Mouse (Mus musculus) kidney, adult 2 months (tissue): ENCODE data around the gene Dnajb14. TPM values are rescaled to one million over a fixed set of nuclear protein-coding genes. Genes with fewer than 3 reads are reported as not detected.
A peak's percentile ranks its signal among the peaks of the same experiment; 100 is the strongest.
"Not testable (repeated sequence)": the region's sequence is repeated elsewhere in the genome, so short reads cannot be mapped to it uniquely, and the experiment has no call there.

Experiments
- DNase-seq: peaks from one replicate; pipeline ENCODE4 v3.0.0; 2021
- H3K27ac ChIP-seq: fragments of 200-500 bp; 2 replicates; pipeline ENCODE4 v1.5.1; 2012; ENCODE audit warnings: low read depth, low read length, control low read depth, inconsistent platforms; ENCODE audit not compliant: insufficient read depth
- H3K27me3 ChIP-seq: fragments of 200-500 bp; replicated peaks from 2 replicates; pipeline ENCODE4 v1.6.1; 2012; ENCODE audit warnings: mild to moderate bottlenecking, moderate library complexity, low read length, inconsistent platforms; ENCODE audit not compliant: control insufficient read depth, insufficient read depth
- H3K36me3 ChIP-seq: fragments of 200-500 bp; 2 replicates; pipeline ENCODE4 v1.6.1; 2012; ENCODE audit warnings: mild to moderate bottlenecking, moderate library complexity, low read length, inconsistent platforms; ENCODE audit not compliant: control insufficient read depth, insufficient read depth
- H3K4me1 ChIP-seq: fragments of 200-500 bp; 2 replicates; pipeline ENCODE4 v1.6.1; 2011; ENCODE audit warnings: low read length; ENCODE audit not compliant: control insufficient read depth, insufficient read depth
- H3K4me3 ChIP-seq: fragments of 200-500 bp; 2 replicates; pipeline ENCODE4 v1.5.1; 2011; ENCODE audit warnings: mild to moderate bottlenecking, low read depth, low read length, control low read depth; ENCODE audit not compliant: insufficient read depth
- CTCF ChIP-seq: fragments of 200-500 bp; conservative IDR thresholded peaks from 2 replicates; pipeline ENCODE4 v1.5.1; 2011; ENCODE audit warnings: low read depth, mild to moderate bottlenecking, control low read depth, low read length, moderate library complexity, mixed read lengths; ENCODE audit not compliant: insufficient read depth, insufficient read length
- POLR2A ChIP-seq: fragments of 200-500 bp; IDR thresholded peaks from one replicate; pipeline ENCODE4 v1.6.1; 2011; ENCODE audit warnings: low read depth, low read length, control low read depth
- WGBS: fragments of 180-500 bp; shearing (Covaris S2); methylation state at CpG from one replicate; pipeline ENCODE4 v1.1.7; 2018; 5-methylcytosine and 5-hydroxymethylcytosine counted together
- polyA plus RNA-seq: library from polyadenylated mRNA; depleted of rRNA; stranded (reverse); fragments of >200 nt; gene quantifications from 2 replicates; pipeline ENCODE4 v1.2.3, GENCODE M21; 2012

The Dnajb14 gene
- polyA plus RNA-seq, 1 experiment, result 6.2 TPM

DNA sequence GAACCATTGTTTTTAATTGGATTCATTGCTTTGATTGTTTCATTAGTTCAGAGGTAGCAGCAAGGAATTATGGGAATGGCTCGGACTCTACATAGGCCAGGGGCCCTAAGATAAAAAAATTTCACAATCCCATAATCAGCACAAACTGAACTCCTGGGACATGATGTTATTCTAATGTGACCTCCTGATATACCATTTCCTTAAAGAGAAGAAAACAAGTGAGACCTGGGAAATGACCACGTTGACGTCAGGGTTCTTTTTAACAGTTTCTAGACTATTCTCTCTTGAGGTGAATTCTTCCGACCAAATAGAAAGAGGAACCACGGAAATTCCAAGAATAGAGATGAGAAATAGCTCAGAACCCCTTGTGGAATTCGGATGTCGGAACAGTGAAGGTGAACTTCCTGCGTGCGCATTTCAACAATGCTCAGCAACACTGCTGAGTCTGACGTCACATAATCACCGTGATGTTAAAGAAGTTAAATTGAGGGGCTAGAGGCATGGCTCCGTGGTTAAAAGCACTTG is 74.7 kb downstream of the Dnajb14 start:
- TF ChIP-seq POLR2A (no peak), CTCF (no peak)
- H3K27ac ChIP-seq, result no peak overlapping the region
- H3K27me3 ChIP-seq, result no peaks in the 10 kb centered on the region
- no peak for DNase-seq
- WGBS, result 89% methylated on average over 12 of the region's 12 CpGs
- no peaks in the 10 kb centered on the region for H3K4me1 ChIP-seq
- no peak overlapping the region for H3K4me3 ChIP-seq
- no peaks in the 10 kb centered on the region for H3K36me3 ChIP-seq

DNA sequence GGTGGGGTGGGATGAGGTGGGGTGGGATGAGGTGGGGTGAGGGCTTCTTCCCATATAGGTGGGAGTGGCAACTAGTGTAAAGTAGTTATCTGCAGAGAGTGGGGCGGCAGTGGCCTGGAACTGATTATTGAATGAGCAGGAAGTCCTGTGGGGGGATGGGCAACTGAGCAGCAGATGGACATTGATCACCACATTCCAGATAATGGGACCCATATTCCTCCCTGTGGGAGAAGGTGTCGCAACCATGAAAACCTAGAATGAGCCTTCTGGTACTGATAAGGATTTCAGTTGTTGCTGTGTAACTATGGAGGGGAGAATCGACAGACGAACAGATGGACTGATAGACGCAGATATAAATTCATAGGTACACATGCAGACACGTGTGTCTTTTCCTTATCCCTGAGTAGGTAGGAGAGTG is 76.3 kb downstream of the Dnajb14 start:
- Histone ChIP-seq H3K36me3 (no peaks in the 10 kb centered on the region), H3K4me1 (no peaks in the 10 kb centered on the region), H3K27ac (no peak overlapping the region), H3K27me3 (no peaks in the 10 kb centered on the region), H3K4me3 (no peak overlapping the region)
- TF ChIP-seq CTCF (no peak), POLR2A (no peak)
- no peak for DNase-seq
- 93% methylated on average over 6 of the region's 6 CpGs for WGBS

DNA sequence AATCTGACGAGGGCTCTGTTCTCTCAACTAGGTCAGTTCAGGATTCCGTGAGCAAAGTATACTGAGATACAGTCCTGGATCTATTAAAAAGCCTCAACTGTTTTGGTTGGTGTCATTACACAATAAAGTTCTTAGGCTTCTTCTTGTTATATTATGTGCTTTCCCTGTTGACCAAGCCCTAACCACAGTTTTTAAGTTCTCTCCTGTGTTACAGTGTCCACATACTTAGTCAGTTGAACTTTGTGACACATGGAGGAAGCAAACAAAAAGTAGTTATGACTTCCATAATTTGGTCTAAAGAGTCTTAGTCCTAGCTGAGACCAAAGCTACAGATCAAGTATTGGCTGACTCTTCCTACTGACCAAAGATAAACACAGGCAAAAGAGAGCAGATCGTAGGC is 79.4 kb downstream of the Dnajb14 start:
- DNase-seq, result no peak
- Histone ChIP-seq H3K27me3 (no peaks in the 10 kb centered on the region), H3K4me1 (no peaks in the 10 kb centered on the region), H3K36me3 (no peaks in the 10 kb centered on the region), H3K27ac (no peak overlapping the region), H3K4me3 (no peak overlapping the region)
- WGBS, result 91% methylated on average over 3 of the region's 3 CpGs
- TF ChIP-seq CTCF (no peak), POLR2A (no peak)

DNA sequence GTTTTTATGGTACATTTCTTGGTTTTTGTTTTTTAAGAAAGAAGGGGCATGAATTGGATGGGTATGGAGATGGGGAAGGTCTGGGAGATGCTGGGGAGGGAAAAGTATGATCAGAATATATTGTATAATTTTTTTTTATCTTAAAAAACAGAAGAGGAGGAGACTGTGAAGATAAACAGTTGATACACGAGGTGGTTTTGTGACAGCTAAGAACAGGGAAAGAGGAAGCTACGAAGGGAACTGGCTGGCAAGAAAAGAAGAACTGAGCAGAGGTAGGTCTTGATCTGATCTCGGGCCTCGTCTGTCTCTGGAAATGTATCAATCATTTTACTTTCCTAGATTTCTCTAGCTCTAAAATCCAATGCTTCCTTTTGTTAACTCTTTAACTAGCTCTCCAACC is 80.0 kb downstream of the Dnajb14 start:
- 85% methylated on average over 4 of the region's 4 CpGs for WGBS
- H3K36me3 ChIP-seq, result no peaks in the 10 kb centered on the region
- TF ChIP-seq POLR2A, result no peak
- TF ChIP-seq CTCF, result no peak
- no peak for DNase-seq
- no peak overlapping the region for H3K27ac ChIP-seq
- no peaks in the 10 kb centered on the region for H3K4me1 ChIP-seq
- H3K4me3 ChIP-seq, result no peak overlapping the region
- H3K27me3 ChIP-seq, result no peaks in the 10 kb centered on the region

DNA sequence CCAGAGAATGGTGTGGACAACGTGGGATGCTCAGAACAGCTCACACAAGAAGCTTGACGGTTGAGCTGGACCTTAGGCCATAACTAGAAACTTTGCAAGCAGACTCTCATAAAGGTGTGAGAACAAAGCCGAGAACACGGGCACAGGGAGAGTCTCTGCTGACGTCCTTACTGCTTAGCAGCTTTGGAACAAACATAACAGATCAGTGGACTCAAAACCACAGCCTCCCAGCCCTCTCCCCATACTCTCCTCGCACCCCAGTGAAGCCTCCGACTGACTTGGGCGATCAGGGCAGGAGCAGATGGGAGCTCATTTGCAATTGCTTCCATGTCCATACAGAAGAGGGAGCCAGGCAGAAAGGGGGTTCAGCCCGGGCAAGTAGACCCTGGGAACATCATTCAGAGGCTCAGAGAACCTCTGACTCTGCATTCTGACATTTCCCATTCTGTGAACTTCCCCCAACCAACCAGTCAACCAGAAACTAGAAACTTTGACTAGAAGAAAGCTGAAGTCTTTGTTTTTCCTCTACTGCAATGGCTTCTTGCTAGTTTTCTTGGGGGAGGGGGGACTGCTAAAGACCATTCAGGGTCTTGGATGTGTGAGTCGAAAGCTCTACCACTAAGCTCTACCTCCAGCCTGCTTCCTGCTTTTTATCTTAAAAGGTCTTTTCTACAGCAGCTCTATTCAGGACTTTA is 82.9 kb downstream of the Dnajb14 start:
- Histone ChIP-seq H3K27ac (no peak overlapping the region), H3K36me3 (no peaks in the 10 kb centered on the region)
- WGBS, result 85% methylated on average over 10 of the region's 10 CpGs

GRCm38 (mm10) chr3:137951302-137951701 is 83.8 kb downstream of the Dnajb14 start:
- H3K4me3 ChIP-seq, H3K4me1 ChIP-seq, H3K36me3 ChIP-seq, H3K27ac ChIP-seq, H3K27me3 ChIP-seq, DNase-seq: not testable (repeated sequence)
- WGBS, result 95% methylated on average over 3 of the region's 3 CpGs

More for the DNA sequence above, 82.9 kb downstream of the Dnajb14 start:
- Histone ChIP-seq H3K27me3 (no peaks in the 10 kb centered on the region), H3K4me3 (no peak overlapping the region), H3K4me1 (no peaks in the 10 kb centered on the region)
- TF ChIP-seq CTCF (no peak), POLR2A (no peak)
- no peak for DNase-seq

- no peaks in the 10 kb centered on the region for H3K36me3 ChIP-seq
- peak overlapping the region; percentile 26; the same call in 1 of the 2 replicates for H3K27ac ChIP-seq
- WGBS, result 51% methylated on average over 7 of the region's 7 CpGs
- no peak for DNase-seq
- TF ChIP-seq CTCF (no peak), POLR2A (no peak)
- H3K4me3 ChIP-seq, result no peak overlapping the region
- H3K4me1 ChIP-seq, result no peaks in the 10 kb centered on the region
- H3K27me3 ChIP-seq, result no peaks in the 10 kb centered on the region
Measured at GRCm38 (mm10) chr3:137951819-137952218, 84.3 kb downstream of the Dnajb14 start.
